Mouse (Mus musculus): ENCODE results near the gene Pdss2.

Gene Pdss2

GRCm38 (mm10) chr10:43479436-43480157 lies 258.3 kb downstream of the Pdss2 start:
- DNase-seq (ENCODE audit: low read depth in 2 of 2, low spot score in 2 of 2) = peak; percentile 79 to 85

- no peak for DNase-seq (ENCODE audit: low read depth in 2 of 2, low spot score in 2 of 2)
Measured at GRCm38 (mm10) chr10:43480227-43480849, 259.1 kb downstream of the Pdss2 start.

GRCm38 (mm10) chr10:43481179-43481578 lies 259.9 kb downstream of the Pdss2 start:
- DNase-seq (ENCODE audit: low read depth in 2 of 2, low spot score in 2 of 2) = no peak

- DNase-seq (ENCODE audit: low read depth in 2 of 2, low spot score in 2 of 2) = no peak
Measured at GRCm38 (mm10) chr10:43482021-43482420, 260.7 kb downstream of the Pdss2 start.

GRCm38 (mm10) chr10:43483426-43483995 lies 262.2 kb downstream of the Pdss2 start:
- no peak for DNase-seq (ENCODE audit: low read depth in 2 of 2, low spot score in 2 of 2)

- no peak for DNase-seq (ENCODE audit: low read depth in 2 of 2, low spot score in 2 of 2)
Measured at GRCm38 (mm10) chr10:43485751-43486268, 264.5 kb downstream of the Pdss2 start.

GRCm38 (mm10) chr10:43487441-43488010 lies 266.2 kb downstream of the Pdss2 start:
- DNase-seq (ENCODE audit: low read depth in 2 of 2, low spot score in 2 of 2) = no peak

- no peak for DNase-seq (ENCODE audit: low read depth in 2 of 2, low spot score in 2 of 2)
Measured at GRCm38 (mm10) chr10:43488258-43488657, 267.0 kb downstream of the Pdss2 start.

GRCm38 (mm10) chr10:43489139-43489538 lies 267.9 kb downstream of the Pdss2 start:
- DNase-seq (ENCODE audit: low read depth in 2 of 2, low spot score in 2 of 2) = no peak

GRCm38 (mm10) chr10:43489550-43489949 lies 268.3 kb downstream of the Pdss2 start:
- DNase-seq (ENCODE audit: low read depth in 2 of 2, low spot score in 2 of 2) = no peak

- DNase-seq (ENCODE audit: low read depth in 2 of 2, low spot score in 2 of 2) = no peak
Measured at GRCm38 (mm10) chr10:43490034-43490433, 268.7 kb downstream of the Pdss2 start.

GRCm38 (mm10) chr10:43490846-43491245 lies 269.6 kb downstream of the Pdss2 start:
- DNase-seq (ENCODE audit: low read depth in 2 of 2, low spot score in 2 of 2) = no peak

- no peak for DNase-seq (ENCODE audit: low read depth in 2 of 2, low spot score in 2 of 2)
Measured at GRCm38 (mm10) chr10:43502599-43502998, 281.3 kb downstream of the Pdss2 start.

- DNase-seq (ENCODE audit: low read depth in 2 of 2, low spot score in 2 of 2) = no peak
Measured at GRCm38 (mm10) chr10:43504291-43504690, 283.0 kb downstream of the Pdss2 start.

GRCm38 (mm10) chr10:43507051-43507450 lies 285.8 kb downstream of the Pdss2 start:
- DNase-seq (ENCODE audit: low read depth in 2 of 2, low spot score in 2 of 2) = no peak

- DNase-seq (ENCODE audit: low read depth in 2 of 2, low spot score in 2 of 2) = no peak
Measured at GRCm38 (mm10) chr10:43509228-43509627, 287.9 kb downstream of the Pdss2 start.

GRCm38 (mm10) chr10:43512976-43513375 lies 291.7 kb downstream of the Pdss2 start:
- DNase-seq (ENCODE audit: low read depth in 2 of 2, low spot score in 2 of 2) = no peak

Measured in CD8-positive naive resting alpha-beta T cell, adult 2 months (primary cell).